Mouse (Mus musculus): ENCODE results near the gene Otp. TPM values are rescaled to one million over a fixed set of nuclear protein-coding genes. Genes with fewer than 3 reads are reported as not detected.

Gene Otp
- total RNA-seq, 2 experiments from 2014 or later = not detected

Other genes with a start within 250 kb of the Otp start
- 100 to 1,000 TPM; 179 to 182 TPM for gene Tbca, start 86.7 kb upstream of the Otp start, total RNA-seq (2021)
- gene Wdr41, start 100.7 kb downstream of the Otp start, total RNA-seq (2021) = 10 to 100 TPM; 16.9 to 18.9 TPM